Mouse (Mus musculus): ENCODE results near the gene Abhd14a.
A peak's percentile ranks its signal among the peaks of the same experiment; 100 is the strongest.

Abhd14a gene

DNA sequence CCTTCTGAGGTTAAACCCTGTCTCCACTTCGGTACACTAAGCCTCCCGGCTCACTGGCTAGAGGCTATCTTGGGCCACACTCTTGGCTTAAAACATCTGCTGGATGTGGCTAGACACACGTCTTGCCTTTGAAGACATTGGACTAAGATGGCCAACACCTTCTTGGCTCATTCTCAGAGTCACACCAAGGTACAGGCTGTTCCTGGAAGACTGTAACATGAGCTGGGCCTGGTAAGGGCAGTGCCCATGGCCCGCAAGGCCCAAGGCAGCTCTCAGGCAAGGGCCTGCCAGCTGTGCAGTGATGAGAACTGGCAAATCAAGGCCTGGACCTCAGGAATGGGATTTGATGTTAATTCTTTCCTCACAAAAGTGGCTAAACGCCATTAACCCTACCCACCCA is 33.9 kb downstream of the Abhd14a start:
- DNase-seq (ENCODE audit: extremely low read depth, low read depth, low spot score) = peak; percentile 88

GRCm38 (mm10) chr9:106412210-106412609 is 35.3 kb downstream of the Abhd14a start:
- peak; percentile 91 for DNase-seq (ENCODE audit: extremely low read depth, low read depth, low spot score)

DNA sequence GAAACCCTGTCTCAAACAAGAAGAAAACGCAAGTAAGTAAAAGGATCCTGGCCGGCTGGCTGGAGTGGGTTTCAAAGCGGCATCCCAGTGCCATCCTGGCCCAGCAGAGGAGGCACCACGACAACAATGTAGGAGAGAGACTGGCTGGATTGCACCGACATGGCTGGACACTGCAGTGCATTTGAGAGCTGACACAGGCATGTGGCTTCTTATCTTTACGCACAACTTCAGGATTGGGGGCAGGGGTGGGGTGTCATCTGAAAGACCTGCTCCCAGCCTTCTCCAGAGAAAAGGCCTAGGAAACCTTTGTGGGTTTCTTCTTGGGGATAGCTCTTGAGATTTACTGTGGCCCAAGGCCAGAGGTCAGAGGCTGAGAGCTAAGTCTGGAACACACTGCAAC is 35.7 kb downstream of the Abhd14a start:
- DNase-seq (ENCODE audit: extremely low read depth, low read depth, low spot score) = no peak

DNA sequence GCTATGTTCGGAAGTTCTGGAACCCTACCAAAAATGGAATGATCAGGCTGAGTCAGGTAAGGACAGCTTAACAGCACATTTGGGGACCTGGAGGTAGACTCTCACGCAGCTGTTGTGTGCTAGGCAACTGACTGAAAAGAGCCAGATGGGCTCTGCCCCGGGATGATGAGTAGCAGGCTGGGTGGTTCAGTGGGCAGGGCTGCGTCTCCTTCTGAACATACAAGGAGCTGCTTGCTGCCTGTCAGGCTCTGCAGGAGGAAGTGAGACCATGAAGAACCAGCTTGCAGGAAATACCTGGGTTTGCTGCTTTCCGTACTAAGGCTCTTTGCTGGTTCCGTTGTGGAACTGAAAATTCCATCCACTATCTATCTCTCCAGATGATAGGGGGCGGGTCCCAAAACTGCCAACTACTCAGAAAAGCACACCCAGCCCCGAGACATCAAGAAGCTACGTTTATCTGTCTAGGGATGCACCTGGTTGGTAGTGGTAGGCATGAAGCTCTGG is 36.3 kb downstream of the Abhd14a start:
- no peak for DNase-seq (ENCODE audit: extremely low read depth, low read depth, low spot score)

GRCm38 (mm10) chr9:106410086-106410650 is 37.3 kb downstream of the Abhd14a start:
- DNase-seq (ENCODE audit: extremely low read depth, low read depth, low spot score) = no peak

- DNase-seq (ENCODE audit: extremely low read depth, low read depth, low spot score) = no peak
Measured at GRCm38 (mm10) chr9:106409096-106409495, 38.4 kb downstream of the Abhd14a start.

DNA sequence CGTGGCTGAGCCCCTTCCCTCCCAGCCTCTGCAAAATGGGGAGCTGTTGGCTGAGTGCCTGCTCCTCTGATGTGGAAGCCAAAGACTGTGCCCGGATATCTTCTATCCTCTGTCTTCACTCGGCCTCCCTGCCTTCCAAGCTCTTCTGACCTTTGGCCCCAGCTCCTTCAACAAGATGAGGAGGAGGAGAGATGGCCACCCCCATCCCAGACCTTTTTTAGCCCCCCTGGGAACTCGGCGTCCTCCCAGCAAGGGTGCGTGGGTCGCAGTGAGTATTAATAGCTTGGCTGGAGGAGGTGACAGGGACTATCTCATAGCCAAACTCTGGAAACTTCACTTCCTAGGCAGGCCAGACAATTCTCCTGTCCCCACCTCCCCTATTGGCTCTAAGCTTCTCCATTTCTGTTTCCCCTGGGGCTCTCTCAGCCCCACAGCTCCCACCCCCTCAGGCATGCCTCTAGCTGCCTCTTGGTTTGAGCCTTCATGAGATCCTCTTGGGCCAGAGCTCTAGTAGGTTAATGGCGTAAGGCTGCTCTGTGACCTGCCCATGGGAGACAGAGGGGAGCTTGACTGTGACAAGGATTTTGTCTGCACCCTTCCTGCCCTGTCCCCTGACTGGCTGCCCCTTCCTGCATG is 40.9 kb downstream of the Abhd14a start:
- no peak for DNase-seq (ENCODE audit: extremely low read depth, low read depth, low spot score)

GRCm38 (mm10) chr9:106405275-106405674 is 42.2 kb downstream of the Abhd14a start:
- DNase-seq (ENCODE audit: extremely low read depth, low read depth, low spot score) = no peak

GRCm38 (mm10) chr9:106402607-106403375 is 44.7 kb downstream of the Abhd14a start:
- DNase-seq (ENCODE audit: extremely low read depth, low read depth, low spot score) = no peak

DNA sequence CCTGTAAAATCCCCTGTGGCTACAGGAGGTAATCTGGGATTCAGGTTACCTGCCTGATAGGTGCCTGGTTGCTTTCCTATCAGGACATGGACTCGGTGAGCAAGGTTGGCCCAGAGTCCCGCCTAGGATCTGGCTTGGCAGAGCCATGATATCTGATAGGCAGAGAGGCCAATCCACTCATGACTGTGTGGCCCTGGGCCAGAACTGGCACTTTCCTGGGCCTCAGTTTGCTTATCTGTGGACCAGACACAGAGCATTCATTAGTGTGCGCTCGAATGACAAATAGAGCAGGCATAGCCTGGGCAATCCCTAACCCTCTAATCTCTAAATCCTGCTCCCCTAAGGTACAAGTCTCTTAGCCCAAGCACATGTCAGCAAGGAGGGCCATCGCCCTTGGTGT is 45.3 kb downstream of the Abhd14a start:
- DNase-seq (ENCODE audit: extremely low read depth, low read depth, low spot score) = no peak

- DNase-seq (ENCODE audit: extremely low read depth, low read depth, low spot score) = no peak
Measured at GRCm38 (mm10) chr9:106399808-106400207, 47.7 kb downstream of the Abhd14a start.

DNA sequence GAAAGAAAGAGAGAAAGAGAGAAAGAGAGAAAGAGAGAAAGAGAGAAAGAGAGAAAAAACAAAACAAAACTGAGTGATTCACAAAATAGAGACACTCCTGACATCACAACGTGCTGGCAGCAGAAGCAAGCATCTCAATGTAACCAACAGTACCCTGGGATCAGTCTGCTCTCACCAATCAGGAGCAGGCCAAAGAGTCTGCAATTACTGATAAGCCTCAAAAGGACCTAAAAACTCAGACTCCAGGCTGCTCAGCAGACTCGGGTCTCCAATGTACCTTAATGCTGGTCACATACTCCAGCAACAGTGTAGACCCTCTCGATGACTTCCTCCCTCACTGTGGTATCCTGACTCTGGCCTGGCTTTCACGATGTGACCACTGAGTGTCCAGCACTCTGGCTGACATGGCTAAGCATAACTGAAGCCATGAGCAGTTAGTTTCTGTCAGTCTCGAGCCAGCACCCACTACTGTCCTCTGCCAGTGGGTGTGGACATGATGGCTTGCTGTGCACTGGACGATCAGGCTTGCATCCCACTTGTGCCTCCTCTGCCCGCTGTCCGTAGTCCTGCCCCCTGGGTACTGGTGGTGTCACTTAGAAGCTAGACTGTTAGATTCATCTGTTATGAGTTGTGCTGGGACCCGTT is 48.7 kb downstream of the Abhd14a start:
- DNase-seq (ENCODE audit: extremely low read depth, low read depth, low spot score) = no peak

DNA sequence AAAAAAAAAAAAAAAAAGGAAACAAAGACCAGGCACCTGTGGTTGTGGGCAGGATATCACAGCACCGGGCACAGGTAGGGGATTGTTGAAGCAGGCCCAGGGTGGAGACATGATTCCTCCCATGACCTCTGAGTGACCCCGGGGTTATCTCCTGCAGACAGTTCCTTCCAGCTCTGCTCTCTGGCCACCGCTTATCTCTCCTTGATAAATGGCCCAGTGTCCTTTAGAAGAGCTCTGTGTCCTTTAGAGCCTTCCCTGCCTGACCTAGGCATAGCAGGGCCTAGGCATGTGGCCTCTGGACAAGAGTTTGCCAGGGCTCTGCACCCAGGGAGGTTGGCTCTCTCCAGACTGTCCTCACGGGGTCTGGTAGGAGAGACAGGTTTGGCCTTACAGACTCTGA is 49.7 kb downstream of the Abhd14a start:
- no peak for DNase-seq (ENCODE audit: extremely low read depth, low read depth, low spot score)

GRCm38 (mm10) chr9:106394649-106395602 is 52.6 kb downstream of the Abhd14a start:
- no peak for DNase-seq (ENCODE audit: extremely low read depth, low read depth, low spot score)

- DNase-seq (ENCODE audit: extremely low read depth, low read depth, low spot score) = no peak
Measured at GRCm38 (mm10) chr9:106393548-106393947, 53.9 kb downstream of the Abhd14a start.

DNA sequence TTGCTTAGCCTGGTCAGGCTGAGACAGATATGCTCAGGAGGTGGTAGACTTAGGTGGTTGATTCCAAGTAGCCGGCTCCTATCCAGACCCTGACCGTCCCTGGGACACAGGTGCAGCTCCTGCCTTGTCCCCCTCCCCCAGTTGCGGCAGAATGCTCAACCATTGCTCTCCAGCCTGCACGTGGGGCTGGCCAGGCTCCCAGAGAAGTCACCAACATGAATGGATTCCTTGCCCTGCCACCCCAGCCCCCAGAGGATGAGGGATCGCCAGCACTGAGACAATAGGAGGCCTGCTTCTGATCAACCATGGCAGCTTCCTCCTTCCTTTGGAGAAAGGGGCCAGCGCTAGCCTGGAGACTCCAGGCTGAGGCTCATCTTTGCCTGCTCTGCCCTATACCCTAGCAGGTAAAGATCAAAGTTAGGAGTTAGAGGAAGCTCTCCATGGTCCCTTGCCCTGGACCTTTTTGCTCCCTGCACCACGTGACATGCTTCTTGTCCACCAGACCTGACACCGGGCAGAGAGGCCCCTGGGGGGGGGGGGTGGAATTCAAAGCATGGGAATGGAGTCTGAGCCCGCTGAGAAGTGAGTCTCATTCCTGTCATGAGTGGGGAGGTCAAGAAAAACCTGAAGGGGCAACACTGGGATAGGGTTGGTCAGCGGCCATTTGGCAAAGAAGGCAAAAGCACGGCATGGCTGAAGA is 54.5 kb downstream of the Abhd14a start:
- no peak for DNase-seq (ENCODE audit: extremely low read depth, low read depth, low spot score)

Measured in fat pad, adult 2 months (tissue).